Comparison of ENCODE assay signal across 8 mouse cellular contexts in the genomic region with DNA sequence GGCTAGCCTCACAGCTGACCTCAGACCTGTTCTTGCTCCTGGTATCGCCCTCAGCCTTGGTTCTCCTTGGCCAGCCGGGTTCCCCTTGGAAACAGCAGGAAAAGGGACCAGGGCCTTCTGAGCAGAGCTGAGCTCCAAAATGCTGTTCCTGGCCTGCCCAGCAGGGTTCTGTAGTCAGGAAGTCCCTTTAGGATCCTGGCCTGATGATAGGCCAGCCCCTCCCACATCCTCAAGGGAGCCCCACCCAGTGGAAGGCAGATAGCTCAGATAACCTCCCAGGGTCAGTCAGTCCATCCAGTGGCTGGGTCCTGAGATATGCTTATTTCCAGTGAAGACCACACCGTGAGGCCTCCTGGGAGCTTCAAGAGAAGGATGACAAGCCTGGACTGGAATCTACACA. TPM values are rescaled to one million over a fixed set of nuclear protein-coding genes. Genes with fewer than 3 reads are reported as not detected.
DNase-seq lines count a peak whose midpoint lies in the region; ATAC-seq lines count a peak whose summit lies in the region.

No protein-coding gene starts in this region.

- DNase-seq in ovary, postnatal 36 days (ENCODE audit: low spot score): peak; percentile 41
- no peak for DNase-seq in ovary, postnatal 10 days (ENCODE audit: low spot score)
- peak; percentile 51 for DNase-seq in induced T-regulatory cell, adult 2 months (ENCODE audit: low read depth)
- peak; percentile 65 for DNase-seq in lung, postnatal 14 days
- DNase-seq in layer of hippocampus, adult 8-10 months (ENCODE audit: low spot score in 2 of 2): no peak
- DNase-seq in Muller cell, postnatal 12 days (ENCODE audit: inconsistent ontology term): no peak
- DNase-seq in right cerebral cortex, postnatal 10 days (ENCODE audit: low spot score in 2 of 2): no peak

- peak; percentile 76 for ATAC-seq in common myeloid progenitor, adult 5-6 weeks (replicated peaks; ENCODE audit: low read depth, poor library complexity, severe bottlenecking)

RNA-seq across cellular contexts. Expression of a gene that starts 45.7 kb away (rescaled TPM):
- total RNA-seq in common myeloid progenitor, adult 5-6 weeks (2017): 0.87 TPM in 1 of 2 replicates, not detected in the other
- total RNA-seq in layer of hippocampus, adult 8-10 months (2022): 100 to 1,000 TPM; 201 to 245 (median 216) TPM

Comparison
In these comparisons a context has a peak if more than half of its experiments do, and no peak if none do; other contexts are left out.
1. DNase-seq: peak in ovary, postnatal 36 days (single experiment), induced T-regulatory cell, adult 2 months (single experiment) and lung, postnatal 14 days (single experiment); none in ovary, postnatal 10 days (single experiment), layer of hippocampus, adult 8-10 months (0 of 2), Muller cell, postnatal 12 days (single experiment) and right cerebral cortex, postnatal 10 days (0 of 2).
2. RNA of a gene that starts 45.7 kb away (total RNA-seq): 201 to 245 TPM in layer of hippocampus, adult 8-10 months; 0.87 TPM in common myeloid progenitor, adult 5-6 weeks; every median in the first group is over 100 times any median in the second.